Mouse (Mus musculus) heart, postnatal 36 days (tissue): ENCODE results near the gene Arhgef25. TPM values are rescaled to one million over a fixed set of nuclear protein-coding genes. Genes with fewer than 3 reads are reported as not detected.
A peak's percentile ranks its signal among the peaks of the same experiment; 100 is the strongest.
"Not testable (repeated sequence)": the region's sequence is repeated elsewhere in the genome, so short reads cannot be mapped to it uniquely, and the experiment has no call there.

Source experiments
- DNase-seq, 2 experiments: peaks; one replicate each; pipeline ENCODE4 v3.0.0; 2021 to 2022
- intact Hi-C: fragments of 180-260 bp; cut with DNase I; formaldehyde crosslinking; loops from one replicate; pipeline ENCODE4 v1.15.1; 2025
- total RNA-seq, 2 experiments: library from RNA; stranded (reverse); gene quantifications; 2 replicates each; pipeline ENCODE4 v1.2.3; 2021

The Arhgef25 gene
- total RNA-seq, 2 experiments from 2014 or later = 12.4 to 12.8 TPM

- intact Hi-C loops = loop anchor here (2.0 kb wide), 1 partner anchor 45 kb away; no protein-coding TSS in a partner anchor
- no peak for DNase-seq
Measured at GRCm38 (mm10) chr10:127167614-127168192, 22.2 kb downstream of the Arhgef25 start.

- intact Hi-C loops = loop anchor here (2.0 kb wide), 1 partner anchor 44 kb away; no protein-coding TSS in a partner anchor
- DNase-seq = no peak
Measured at GRCm38 (mm10) chr10:127166771-127167613, 22.9 kb downstream of the Arhgef25 start.

DNA sequence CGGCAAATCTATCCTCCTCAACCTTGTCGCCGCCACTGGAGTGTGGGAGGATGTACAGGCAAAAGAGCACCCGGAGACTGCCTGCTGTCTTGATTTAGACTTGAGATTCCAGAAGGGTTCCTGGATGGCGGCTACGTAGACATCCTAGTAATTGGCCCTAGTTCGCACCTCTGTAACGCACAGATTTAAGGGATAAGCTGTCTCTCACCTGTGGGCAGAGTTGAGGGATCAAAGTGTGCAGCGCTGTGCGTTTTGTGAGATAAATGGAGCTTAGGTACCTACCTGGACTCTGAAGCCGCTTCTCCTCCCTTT, 23.5 kb downstream of the Arhgef25 start:
- DNase-seq = no peak
- intact Hi-C loops = loop anchor here (2.0 kb wide), 1 partner anchor 44 kb away; no protein-coding TSS in a partner anchor

- intact Hi-C loops = loop anchor here (1.0 to 2.0 kb wide), 2 partner anchors 43 to 63 kb away; no protein-coding TSS in a partner anchor
- peak; percentile 36 to 60 for DNase-seq
Measured at GRCm38 (mm10) chr10:127165654-127166403, 24.1 kb downstream of the Arhgef25 start.

DNA sequence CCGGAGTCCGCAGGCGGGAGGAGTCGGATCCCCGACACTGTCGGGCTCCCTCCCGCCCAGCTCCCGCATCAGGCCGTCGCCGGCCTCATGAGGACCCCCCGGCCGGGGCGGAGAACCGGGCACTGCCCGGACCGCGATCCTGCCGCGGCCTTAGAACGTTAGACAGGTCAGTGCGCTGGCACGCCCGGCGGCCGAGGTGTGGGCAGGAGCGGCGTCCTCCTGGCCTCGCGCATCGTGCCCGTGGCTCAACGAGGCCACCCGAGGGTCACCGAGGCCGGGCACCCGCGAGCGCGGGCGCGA, 24.6 kb downstream of the Arhgef25 start:
- peak in 1 of 2 experiments; percentile 41 for DNase-seq
- intact Hi-C loops = loop anchor here (1.0 kb wide), 1 partner anchor 64 kb away; no protein-coding TSS in a partner anchor

DNA sequence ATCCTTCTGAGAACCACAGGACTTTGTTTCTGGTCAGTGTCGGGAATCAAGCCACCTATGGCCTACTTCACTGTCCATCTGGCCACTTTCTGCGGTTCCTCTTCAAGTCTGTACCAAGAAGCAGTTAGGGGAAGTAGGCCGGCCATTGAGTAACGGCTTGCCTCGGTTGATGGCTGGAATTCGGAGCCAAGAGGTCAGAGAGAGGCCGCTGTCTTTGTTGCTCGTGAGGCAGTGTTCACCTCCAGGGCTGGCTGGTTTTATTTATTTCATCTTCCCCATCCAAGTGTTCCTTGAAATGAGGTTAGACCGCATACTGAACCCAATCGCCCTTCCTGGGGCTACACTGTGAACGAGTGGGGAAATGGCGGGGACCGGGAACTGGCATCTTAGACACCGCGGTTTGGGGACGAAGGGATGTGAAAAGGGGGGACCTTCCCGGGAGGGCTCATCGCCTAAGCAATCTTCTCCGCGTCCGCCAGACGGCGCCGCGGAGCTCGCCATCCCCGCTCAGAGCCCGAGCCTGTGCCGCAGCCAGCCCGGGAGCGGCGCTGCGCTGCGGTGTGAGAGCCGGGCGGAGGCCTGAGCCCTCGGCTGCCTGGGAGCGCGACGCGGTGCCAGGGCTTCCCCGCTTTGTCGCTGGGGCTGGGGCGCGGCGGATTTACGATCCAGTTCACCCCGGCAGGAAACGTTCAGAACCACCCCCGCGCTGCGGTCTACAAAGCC, 25.1 kb downstream of the Arhgef25 start, which contains the start of gene B4galnt1:
B4galnt1 (plus strand) TSS at position 595 of the 723 bp plus-strand sequence.
- DNase-seq = peak; percentile 77 to 81
- intact Hi-C loops = loop anchor here (1.0 kb wide), 1 partner anchor 65 kb away; no protein-coding TSS in a partner anchor

- intact Hi-C loops = no loop called here
- DNase-seq = no peak
Measured at GRCm38 (mm10) chr10:127164190-127164589, 25.7 kb downstream of the Arhgef25 start.

DNA sequence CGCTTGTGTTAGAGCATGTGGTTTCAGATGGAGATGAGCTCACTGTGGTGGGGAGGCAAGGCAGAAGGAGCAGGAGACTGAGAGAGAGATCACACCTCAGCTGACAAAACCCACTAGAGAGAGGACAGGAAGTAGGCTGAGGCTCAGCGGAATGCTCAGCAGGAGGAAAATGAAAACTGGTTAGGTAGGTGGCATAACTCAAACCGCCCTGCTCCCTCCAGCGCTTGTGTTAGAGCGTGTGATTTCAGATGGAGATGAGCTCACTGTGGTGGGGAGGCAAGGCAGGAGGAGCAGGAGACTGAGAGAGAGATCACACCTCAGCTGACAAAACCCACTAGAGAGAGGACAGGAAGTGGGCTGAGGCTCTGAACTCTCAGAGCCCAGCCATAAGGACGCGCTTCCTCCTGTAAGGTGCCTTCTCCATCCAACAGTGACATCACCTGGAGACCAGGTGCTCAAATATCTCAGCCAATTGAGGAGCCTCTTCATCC, 27.1 kb downstream of the Arhgef25 start:
- DNase-seq, intact Hi-C loops: not testable (repeated sequence)

DNA sequence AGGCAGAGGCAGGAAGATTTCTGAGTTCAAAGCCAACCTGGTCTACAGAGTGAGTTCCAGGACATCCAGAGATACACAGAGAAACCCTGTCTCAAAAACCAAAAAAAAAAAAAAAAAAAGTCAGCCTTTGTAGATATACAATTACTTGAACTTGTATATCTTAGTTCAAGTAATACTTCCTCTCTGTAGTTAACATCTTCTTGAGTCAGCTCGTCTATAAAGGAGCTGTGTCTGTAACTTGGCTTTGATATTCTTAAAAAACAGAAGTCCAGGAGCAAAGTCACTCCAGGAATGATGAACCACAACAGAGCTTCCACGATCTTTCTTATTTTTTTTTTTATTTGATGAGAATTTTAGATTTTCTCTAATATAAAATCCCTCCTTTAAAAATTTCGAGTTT, 29.2 kb downstream of the Arhgef25 start:
- DNase-seq = no peak
- intact Hi-C loops = no loop called here

DNA sequence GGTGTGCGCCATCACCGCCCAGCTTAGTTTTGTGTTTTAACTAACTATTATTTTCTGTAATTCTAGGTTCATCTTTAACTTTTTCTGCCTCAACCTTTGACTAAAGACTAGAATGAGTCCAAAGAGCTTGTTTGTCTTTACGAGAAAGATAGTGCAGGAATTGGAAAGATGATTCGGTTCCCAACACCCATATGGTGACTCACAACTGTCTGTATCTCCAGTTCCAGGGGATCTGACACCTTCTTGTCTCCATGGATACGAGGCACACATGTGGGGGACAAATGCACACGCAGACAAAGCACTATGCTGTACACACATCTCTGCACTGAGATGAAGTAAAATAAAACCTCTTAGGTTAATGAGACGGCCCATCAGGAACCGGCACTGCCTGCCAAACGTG, 29.8 kb downstream of the Arhgef25 start:
- no peak for DNase-seq
- intact Hi-C loops = no loop called here

DNA sequence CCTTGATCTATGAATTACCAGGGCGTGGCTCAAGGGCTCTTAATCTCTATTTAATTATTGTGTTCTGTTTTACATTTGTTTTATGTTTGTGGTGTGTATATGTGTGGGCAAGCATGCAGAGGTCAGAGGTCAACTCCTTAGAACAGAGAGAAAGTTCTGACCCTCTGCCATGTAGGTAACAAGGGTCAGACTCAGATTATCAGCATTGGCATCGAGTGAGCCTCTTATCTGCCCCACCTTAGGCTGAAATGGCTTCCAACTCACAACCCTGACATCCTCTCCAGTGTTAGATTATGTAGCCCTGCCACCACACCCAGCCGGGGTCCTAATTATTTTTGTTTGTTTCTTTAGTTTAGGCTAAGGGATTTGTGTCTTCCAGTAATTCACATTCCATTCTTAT, 31.4 kb downstream of the Arhgef25 start:
- DNase-seq = no peak
- intact Hi-C loops = no loop called here

DNA sequence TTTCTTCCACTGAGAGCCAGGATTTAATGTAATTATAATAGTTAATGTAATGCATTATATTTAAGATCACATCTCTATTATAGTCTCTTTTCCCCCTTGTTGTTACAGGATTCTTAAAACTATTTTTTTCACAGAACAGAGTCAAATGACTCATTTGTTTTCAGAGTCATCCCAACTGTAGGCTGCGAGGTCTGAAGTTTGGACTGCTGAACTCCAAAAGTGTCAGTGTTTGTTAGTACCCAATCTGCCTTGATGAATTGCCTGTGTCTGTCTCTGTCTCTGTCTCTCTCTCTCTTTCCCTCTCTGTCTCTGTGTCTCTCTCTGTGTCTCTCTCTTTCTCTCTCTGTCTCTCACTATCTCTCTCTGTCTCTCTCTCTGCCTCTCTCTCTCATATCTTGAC, 33.4 kb downstream of the Arhgef25 start:
- DNase-seq = no peak
- intact Hi-C loops = no loop called here

- no peak for DNase-seq
- intact Hi-C loops = no loop called here
Measured at GRCm38 (mm10) chr10:127156089-127156488, 33.8 kb downstream of the Arhgef25 start.

- no peak for DNase-seq
- intact Hi-C loops = no loop called here
Measured at GRCm38 (mm10) chr10:127154652-127155051, 35.2 kb downstream of the Arhgef25 start.

- DNase-seq = no peak
Measured at GRCm38 (mm10) chr10:127154241-127154640, 35.6 kb downstream of the Arhgef25 start.

DNA sequence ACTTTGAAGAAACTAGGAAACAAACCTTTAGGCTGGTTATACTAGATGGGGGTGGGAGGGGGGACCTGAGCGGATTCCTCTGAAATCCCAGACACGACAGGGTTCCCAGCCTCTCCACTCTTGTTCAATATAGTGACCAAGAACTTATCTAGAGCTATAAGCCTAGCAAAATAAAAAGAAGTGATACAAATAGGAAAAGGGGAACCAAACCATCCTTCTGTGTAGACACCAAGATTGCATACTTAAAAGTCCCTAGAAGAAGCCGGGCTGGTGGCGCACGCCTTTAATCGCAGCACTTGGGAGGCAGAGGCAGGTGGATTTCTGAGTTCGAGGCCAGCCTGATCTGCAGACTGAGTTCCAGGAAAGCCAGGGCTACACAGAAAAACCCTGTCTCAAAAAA, 36.6 kb downstream of the Arhgef25 start:
- intact Hi-C loops = no loop called here
- DNase-seq = no peak

More at GRCm38 (mm10) chr10:127154241-127154640, 35.6 kb downstream of the Arhgef25 start:
- intact Hi-C loops = no loop called here

DNA sequence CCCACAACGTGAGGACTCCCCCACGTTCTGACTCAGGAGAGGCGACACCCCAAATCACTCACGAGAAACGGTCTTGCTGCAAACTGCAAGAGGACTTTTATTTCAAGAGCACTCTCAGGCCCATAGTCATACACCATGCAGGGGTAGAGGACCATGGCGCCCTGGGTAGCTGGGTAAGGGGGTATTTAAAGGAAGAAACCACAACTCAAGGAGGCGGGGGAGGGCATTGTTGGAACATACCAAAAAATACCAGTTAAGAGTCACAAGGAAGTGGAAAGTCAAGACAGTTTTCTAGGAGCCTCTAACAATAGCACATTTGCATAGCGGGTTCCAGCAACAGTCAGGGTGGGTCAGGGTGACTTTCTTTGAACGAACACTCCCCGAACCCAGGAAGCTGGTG, 37.3 kb downstream of the Arhgef25 start:
- intact Hi-C loops, DNase-seq: not testable (repeated sequence)

GRCm38 (mm10) chr10:127151233-127151632, 38.6 kb downstream of the Arhgef25 start:
- intact Hi-C loops, DNase-seq: not testable (repeated sequence)

DNA sequence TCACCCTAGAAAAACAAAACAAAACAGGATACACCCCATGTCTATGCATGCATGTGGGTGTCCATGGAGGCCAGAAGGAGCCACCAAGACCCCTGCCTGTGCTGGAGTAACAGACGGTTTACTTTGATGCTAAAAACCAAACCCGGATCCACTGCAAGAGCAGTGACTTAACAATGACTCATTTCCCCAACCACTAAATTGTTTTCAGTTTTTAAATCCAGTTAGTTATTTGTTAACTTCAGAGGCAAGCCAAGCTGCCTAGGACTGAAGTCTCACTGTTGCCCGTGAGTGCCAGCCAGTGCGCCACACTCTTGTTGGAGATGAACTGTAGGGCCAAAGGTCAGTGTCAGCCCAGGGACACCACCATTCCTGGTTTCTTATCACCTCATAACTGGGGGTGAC, 39.4 kb downstream of the Arhgef25 start:
- intact Hi-C loops = no loop called here
- no peak for DNase-seq

DNA sequence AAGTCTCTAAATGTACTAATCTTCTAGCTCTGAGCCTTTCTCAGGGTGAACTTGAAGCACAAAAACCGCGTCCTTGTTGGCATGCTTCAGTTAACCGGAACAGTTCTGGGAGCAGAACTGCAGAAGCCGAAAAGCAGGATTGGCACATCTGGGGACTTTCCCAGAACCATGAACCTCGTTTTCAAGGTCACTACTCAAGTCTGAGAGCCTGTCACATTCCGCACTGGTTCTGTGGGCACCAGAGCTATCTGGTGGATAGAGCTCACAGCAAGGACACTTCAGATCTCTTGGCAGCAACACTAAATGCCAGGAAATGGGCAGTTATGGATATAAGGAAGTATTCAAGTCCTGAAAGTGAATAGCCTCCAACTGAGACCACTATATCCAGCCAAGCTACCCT, 42.7 kb downstream of the Arhgef25 start:
- intact Hi-C loops = no loop called here
- no peak for DNase-seq
